ENCODE assay signal across 11 mouse cellular contexts in genomic region chr14:72149463-72149862, GRCm38 (mm10).
DNase-seq lines count a peak whose midpoint lies in the region; ATAC-seq and TF ChIP-seq lines count a peak whose summit lies in the region.
"Had no signal": no experiment of that assay in that cellular context is flagged by ENCODE, and none has a peak within 500 bp of the region (broad histone marks: within the 10 kb centered on the region; RNA-seq: fewer than 3 reads in every experiment).

No protein-coding gene starts in this region.

- no peaks in the 10 kb centered on the region for H3K9me3 ChIP-seq in kidney, postnatal 0 days (replicated peaks; ENCODE audit: low read length)
- H3K9me3 ChIP-seq in hindbrain, embryonic 14.5 days (ENCODE audit: control insufficient read depth, low read length), result no peaks in the 10 kb centered on the region
- H3K9me3 ChIP-seq in midbrain, embryonic 15.5 days, result no peaks in the 10 kb centered on the region

- no peak for TF ChIP-seq CTCF in kidney, postnatal 0 days (IDR thresholded peaks at IDR 0.05; ENCODE audit: low read depth)
- no peak for TF ChIP-seq CTCF in kidney, adult 2 months (conservative IDR thresholded peaks at IDR 0.05; ENCODE audit: insufficient read depth, insufficient read length, low read depth, low read length)

- no peaks in the 10 kb centered on the region for H3K27me3 ChIP-seq in kidney, postnatal 0 days (ENCODE audit: insufficient read depth, low read length)
- H3K27me3 ChIP-seq in kidney, adult 2 months (replicated peaks; ENCODE audit: control insufficient read depth, insufficient read depth, low read length), result no peaks in the 10 kb centered on the region
- H3K27me3 ChIP-seq in hindbrain, embryonic 14.5 days (ENCODE audit: control insufficient read depth, insufficient read depth, low read length), result no peaks in the 10 kb centered on the region
- no peaks in the 10 kb centered on the region for H3K27me3 ChIP-seq in midbrain, embryonic 15.5 days (replicated peaks)

- peak; percentile 79 for DNase-seq in kidney, postnatal 0 days (ENCODE audit: low spot score)
- DNase-seq in kidney, adult 2 months, result no peak
- peak; percentile 66 for DNase-seq in embryo, embryonic 10.5 days (ENCODE audit: low spot score)
- DNase-seq in hindbrain, embryonic 14.5 days (ENCODE audit: low spot score), result peak; percentile 60
- no peak for DNase-seq in cerebellum, adult 9-10 months
- DNase-seq in spleen, adult 12 weeks (ENCODE audit: low spot score), result no peak
- DNase-seq: cerebellum, adult 11 months; heart, adult 18-20 months had no signal

- H3K4me1 ChIP-seq in kidney, postnatal 0 days (replicated peaks; ENCODE audit: insufficient read depth, low read length), result no peaks in the 10 kb centered on the region
- no peaks in the 10 kb centered on the region for H3K4me1 ChIP-seq in kidney, adult 2 months (ENCODE audit: control insufficient read depth, insufficient read depth, low read length)
- peaks cover 18% of the 10 kb centered on the region for H3K4me1 ChIP-seq in hindbrain, embryonic 14.5 days (replicated peaks; ENCODE audit: control insufficient read depth, insufficient read depth, low read length)
- peaks cover 6% of the 10 kb centered on the region for H3K4me1 ChIP-seq in midbrain, embryonic 15.5 days

- WGBS in kidney, postnatal 0 days, result 27% methylated on average over 4 of the region's 4 CpGs
- 32% methylated on average over 4 of the region's 4 CpGs for WGBS in kidney, adult 2 months
- 26% methylated on average over 4 of the region's 4 CpGs for WGBS in hindbrain, embryonic 14.5 days
- WGBS in midbrain, embryonic 15.5 days, result 27% methylated on average over 4 of the region's 4 CpGs

- peak; percentile 68 for ATAC-seq in kidney, postnatal 0 days (replicated peaks; ENCODE audit: low FRiP score, low read depth)
- 0 out of 2 replicates have a peak, but pooled peaks have one; percentile 45 for ATAC-seq in hindbrain, embryonic 14.5 days (ENCODE audit: low FRiP score)
- ATAC-seq in midbrain, embryonic 15.5 days (replicated peaks), result peak; percentile 62; the same call in 1 of the 2 replicates
- ATAC-seq in megakaryocyte progenitor cell, adult 5-6 weeks (replicated peaks; ENCODE audit: poor library complexity), result no peak

- no peak overlapping the region for H3K4me2 ChIP-seq in kidney, postnatal 0 days (ENCODE audit: low read length)
- H3K4me2 ChIP-seq in hindbrain, embryonic 14.5 days (replicated peaks), result no peak overlapping the region
- no peak overlapping the region for H3K4me2 ChIP-seq in midbrain, embryonic 15.5 days

- no peaks in the 10 kb centered on the region for H3K36me3 ChIP-seq in kidney, postnatal 0 days (ENCODE audit: insufficient read depth, low read length)
- no peaks in the 10 kb centered on the region for H3K36me3 ChIP-seq in kidney, adult 2 months (ENCODE audit: control insufficient read depth, insufficient read depth, low read length)
- H3K36me3 ChIP-seq in hindbrain, embryonic 14.5 days (replicated peaks; ENCODE audit: control insufficient read depth, insufficient read depth), result no peaks in the 10 kb centered on the region
- no peaks in the 10 kb centered on the region for H3K36me3 ChIP-seq in midbrain, embryonic 15.5 days (replicated peaks)
- H3K36me3 ChIP-seq: G1E had no signal

- no peak overlapping the region for H3K9ac ChIP-seq in kidney, postnatal 0 days (ENCODE audit: low read depth, low read length)
- no peak overlapping the region for H3K9ac ChIP-seq in hindbrain, embryonic 14.5 days
- H3K9ac ChIP-seq in midbrain, embryonic 15.5 days, result no peak overlapping the region

- no peak for TF ChIP-seq POLR2A in kidney, adult 2 months (IDR thresholded peaks at IDR 0.05; ENCODE audit: low read depth, low read length)

- H3K27ac ChIP-seq in kidney, postnatal 0 days, result no peak overlapping the region
- H3K27ac ChIP-seq in kidney, adult 2 months (ENCODE audit: insufficient read depth, low read depth, low read length), result no peak overlapping the region
- no peak overlapping the region for H3K27ac ChIP-seq in hindbrain, embryonic 14.5 days
- no peak overlapping the region for H3K27ac ChIP-seq in midbrain, embryonic 15.5 days

- H3K4me3 ChIP-seq in kidney, postnatal 0 days (replicated peaks; ENCODE audit: low read depth, low read length), result no peak overlapping the region
- H3K4me3 ChIP-seq in kidney, adult 2 months (ENCODE audit: insufficient read depth, low read depth, low read length), result no peak overlapping the region
- H3K4me3 ChIP-seq in hindbrain, embryonic 14.5 days (replicated peaks; ENCODE audit: low read length), result no peak overlapping the region
- no peak overlapping the region for H3K4me3 ChIP-seq in midbrain, embryonic 15.5 days

Comparison
In these comparisons a context has a peak if more than half of its experiments do, and no peak if none do; other contexts are left out.
1. DNase-seq: peak in kidney, postnatal 0 days (single experiment), embryo, embryonic 10.5 days (single experiment) and hindbrain, embryonic 14.5 days (single experiment); none in kidney, adult 2 months (single experiment), cerebellum, adult 9-10 months (single experiment) and spleen, adult 12 weeks (single experiment).